Mouse (Mus musculus): ENCODE measurements around the gene Icos.

GRCm38 (mm10) chr1:60961080-60961479 lies 16.6 kb upstream of the Icos start:
- TF ChIP-seq CTCF (IDR thresholded peaks at IDR 0.05; ENCODE audit: insufficient read depth, low read depth, low read length) (no peak), POLR2A (IDR thresholded peaks at IDR 0.05; ENCODE audit: insufficient read depth, low read depth, low read length) (no peak)

Data from olfactory bulb, adult 2 months (tissue).